Mouse (Mus musculus) spleen, embryonic (tissue): ENCODE measurements around the gene Acss3.

ENCODE experiments used
- CTCF ChIA-PET: fragments of 350-600 bp; sonication (Branson Sonifier 250); formaldehyde crosslinking; loops from one replicate; lab custom pipeline; 2022; lab: Charles Lee

The Acss3 gene

DNA sequence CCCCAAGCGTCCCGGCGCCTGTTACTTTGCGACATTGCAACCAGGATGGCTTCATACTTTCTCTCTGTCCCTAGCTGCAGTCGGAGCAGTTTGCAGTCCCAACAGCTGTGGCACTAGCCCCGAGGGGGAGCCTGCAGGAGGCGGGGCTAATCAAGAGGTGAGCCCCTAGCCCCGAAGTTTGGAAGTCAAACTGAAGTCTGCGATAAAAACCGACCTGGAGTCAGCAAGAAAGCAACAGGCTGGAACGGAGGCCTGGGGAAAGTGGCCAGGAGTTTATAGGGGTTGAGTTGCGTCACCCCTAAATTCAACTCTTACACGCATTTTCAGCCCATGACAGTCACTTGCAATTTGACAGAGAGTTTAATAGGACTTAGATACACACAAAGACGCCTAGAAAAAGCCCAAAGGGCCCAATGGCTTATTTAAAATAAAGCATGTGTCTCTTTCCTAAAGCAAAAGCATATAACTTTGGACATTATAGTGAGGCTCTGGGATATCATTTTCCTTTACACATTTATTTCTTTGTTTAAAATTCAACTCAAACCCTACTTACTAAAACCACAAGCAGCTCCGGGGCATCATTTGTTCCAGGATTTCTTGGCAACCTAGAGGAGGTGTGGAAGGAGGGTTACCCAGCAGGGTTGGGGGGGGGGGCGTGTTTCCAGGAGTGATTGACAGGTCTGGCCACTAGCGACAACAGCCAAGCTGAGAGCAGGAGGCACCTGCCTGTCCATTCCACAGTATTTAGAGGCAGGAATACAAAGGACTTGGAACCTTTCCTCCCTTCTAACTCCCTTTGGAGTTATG lies at the start of gene Acss3:
Gene Acss3 (minus strand): TSS at position 140 of the 807 bp plus-strand sequence.
- CTCF ChIA-PET = no interaction called here

DNA sequence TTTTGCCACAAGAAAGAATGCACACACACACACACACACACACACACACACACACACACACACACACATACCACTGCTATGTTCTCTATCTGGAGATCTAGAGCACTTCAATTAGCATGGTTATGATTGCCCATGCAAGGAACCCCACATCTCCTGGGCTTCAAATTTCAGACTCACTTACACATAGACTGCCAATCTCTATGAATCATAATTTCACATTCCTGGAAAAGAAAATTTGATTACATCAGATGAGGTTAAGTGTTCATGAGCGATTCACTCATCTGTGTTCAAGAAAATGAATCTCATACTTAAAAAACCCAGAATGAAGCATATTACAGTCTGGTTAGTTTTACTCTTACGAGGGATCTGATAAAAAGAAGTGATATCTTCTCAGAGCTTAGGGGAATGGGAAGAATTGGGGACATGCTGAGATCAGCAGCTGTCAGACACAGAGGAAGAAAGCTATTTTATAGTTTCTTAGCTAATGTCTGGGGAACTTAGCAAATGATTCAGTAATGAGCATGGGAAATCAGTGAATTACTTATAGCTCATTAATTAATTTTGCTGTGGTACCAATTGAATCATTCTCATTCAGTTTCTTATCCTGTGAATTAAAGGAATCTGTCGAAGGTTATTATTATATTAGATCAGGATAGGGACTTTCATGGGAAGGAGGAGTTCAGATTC lies 48.7 kb upstream of the Acss3 start:
- CTCF ChIA-PET = no interaction called here

DNA sequence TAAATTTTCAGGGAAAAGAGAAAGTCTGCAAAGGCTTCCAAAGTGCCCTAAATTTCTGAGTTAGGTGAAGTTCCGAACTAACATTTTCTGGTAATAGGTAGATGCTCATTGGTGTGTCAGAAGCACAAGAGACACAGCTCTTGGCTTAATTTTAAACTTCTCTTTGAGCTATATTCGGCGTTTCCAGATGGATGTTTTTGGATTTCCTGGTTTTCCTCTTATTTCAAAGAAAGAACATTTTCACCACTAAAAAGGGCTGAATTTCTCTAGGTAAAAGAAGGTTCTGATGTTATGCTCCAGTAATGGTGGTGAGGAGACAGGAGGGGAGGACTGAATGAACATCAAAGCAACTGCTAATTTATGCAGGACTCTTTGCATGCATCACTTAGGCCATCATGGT lies 43.0 kb upstream of the Acss3 start:
- CTCF ChIA-PET = no interaction called here

- CTCF ChIA-PET = no interaction called here
These were observed 25.3 kb upstream of the Acss3 start for GRCm38 (mm10) chr10:107148759-107149158.

DNA sequence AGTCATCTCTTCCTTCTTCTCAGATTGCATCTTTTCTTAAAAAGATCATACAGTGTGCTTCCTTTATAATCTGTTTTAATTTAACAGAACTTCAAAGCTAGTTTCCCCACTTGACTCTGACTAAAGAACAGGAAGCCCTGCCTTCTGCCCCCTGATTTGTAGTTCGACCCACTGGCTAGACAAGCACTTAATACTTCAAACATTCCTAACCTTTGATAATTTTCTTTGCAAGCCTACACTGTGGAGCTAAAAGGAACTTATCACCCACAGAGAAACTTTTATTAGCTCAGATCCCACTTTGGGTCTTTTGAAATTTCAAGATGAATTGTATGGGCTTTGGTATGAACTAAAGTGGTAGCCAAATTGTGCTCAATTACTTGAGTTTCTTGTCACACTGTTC lies 20.5 kb upstream of the Acss3 start:
- CTCF ChIA-PET = no interaction called here

- CTCF ChIA-PET = no interaction called here
These were observed 19.4 kb upstream of the Acss3 start for GRCm38 (mm10) chr10:107142910-107143309.

GRCm38 (mm10) chr10:107122744-107123528 lies 532 bp downstream of the Acss3 start:
- CTCF ChIA-PET = no interaction called here

DNA sequence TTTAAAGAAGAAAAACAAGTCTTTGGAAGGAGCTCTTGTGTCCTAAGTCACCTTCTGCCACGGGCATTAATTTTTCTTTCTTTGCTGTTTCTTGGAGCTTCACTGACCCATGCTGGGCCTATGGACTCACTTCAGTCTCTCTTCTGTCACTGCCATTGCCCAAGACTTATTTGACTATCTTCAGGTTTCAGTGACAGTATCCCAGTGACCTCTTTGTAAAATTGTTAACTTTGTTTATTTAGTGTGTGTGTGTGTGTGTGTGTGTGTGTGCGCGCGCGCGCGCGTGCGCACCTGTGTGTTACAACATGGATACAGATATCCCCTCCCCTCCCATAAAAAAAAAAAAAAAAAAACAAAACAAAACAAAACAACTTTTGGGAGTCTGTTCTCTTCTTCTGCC lies 2.2 kb downstream of the Acss3 start:
- CTCF ChIA-PET = no interaction called here

- CTCF ChIA-PET = no interaction called here
These were observed 4.3 kb downstream of the Acss3 start for GRCm38 (mm10) chr10:107119135-107119534.

GRCm38 (mm10) chr10:107116709-107117267 lies 6.7 kb downstream of the Acss3 start:
- CTCF ChIA-PET = interaction anchor here (0.5 kb wide), 1 partner anchor 88 kb away, joined by 3 read pairs; no protein-coding TSS in a partner anchor

DNA sequence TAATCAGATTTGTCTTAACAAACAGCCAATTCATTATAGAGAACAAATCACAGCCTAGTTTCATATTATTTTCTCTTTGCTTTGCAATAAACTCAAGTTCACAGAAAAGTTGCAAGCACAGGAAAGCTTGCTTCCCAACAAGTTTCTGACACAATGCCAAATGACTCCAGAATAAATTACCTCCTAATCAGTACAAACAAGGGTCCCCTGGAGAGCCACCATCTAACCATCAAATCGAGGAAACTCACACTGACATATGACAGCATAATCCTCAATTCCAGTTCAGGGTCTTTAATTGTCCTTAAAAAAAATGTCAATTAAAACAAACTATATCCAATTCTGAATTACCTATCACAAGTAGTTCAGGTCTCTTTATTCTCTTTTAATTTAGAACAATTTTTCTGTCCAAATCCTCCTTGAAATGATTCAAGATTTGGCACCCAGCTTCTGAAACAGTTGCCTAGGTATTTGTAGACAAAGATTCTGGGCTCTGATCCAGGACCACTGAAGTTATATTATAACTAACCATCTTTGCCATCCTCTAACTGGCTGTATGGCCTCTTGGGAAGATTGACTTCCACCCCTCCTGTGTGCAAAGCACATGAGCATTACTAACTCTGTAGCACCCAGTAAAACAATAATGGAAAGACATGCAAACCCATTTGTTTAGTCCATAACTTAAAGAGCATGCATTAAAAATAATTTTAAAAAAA lies 7.4 kb downstream of the Acss3 start:
- CTCF ChIA-PET = interaction anchor here (0.5 kb wide), 1 partner anchor 87 kb away, joined by 3 read pairs; no protein-coding TSS in a partner anchor

DNA sequence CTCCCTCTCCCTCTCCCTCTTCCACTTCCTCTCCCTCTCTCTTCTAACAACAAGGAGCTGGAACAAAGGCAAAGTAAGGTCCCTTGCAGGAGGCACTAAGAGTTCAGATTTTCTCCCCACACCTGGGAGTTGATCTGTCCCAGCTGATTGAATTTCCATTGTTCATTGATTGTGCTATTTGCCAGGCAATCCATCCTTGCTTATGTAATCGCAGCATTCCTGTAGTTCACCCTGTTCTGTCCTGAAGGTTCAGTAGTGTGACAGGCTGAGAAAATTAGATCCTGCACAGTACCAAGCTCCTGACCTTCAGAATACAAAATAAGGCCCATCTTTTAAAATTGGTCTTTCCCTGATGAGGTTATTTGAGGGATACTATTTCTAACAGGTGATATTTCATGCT lies 8.3 kb downstream of the Acss3 start:
- CTCF ChIA-PET = no interaction called here

DNA sequence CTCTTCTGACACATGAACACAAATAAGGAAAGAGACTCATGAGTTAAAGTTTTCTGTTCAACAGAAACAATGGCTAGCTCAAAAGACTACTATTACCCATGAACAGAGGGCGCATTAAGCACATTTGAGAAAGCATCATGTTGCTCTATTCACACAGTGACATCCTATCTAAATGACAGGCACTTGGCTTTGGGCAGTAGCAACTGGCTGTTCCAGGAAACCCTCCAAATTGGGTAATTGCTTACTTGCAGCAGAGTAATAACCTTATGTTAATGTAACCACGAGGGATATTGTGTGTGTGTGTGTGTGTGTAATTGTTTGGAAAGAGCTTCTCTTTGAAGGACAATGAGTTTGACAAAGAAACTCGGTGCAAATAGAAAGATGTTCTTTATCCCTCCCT lies 29.0 kb downstream of the Acss3 start:
- CTCF ChIA-PET = no interaction called here

GRCm38 (mm10) chr10:107053846-107054624 lies 69.4 kb downstream of the Acss3 start:
- CTCF ChIA-PET = no interaction called here

DNA sequence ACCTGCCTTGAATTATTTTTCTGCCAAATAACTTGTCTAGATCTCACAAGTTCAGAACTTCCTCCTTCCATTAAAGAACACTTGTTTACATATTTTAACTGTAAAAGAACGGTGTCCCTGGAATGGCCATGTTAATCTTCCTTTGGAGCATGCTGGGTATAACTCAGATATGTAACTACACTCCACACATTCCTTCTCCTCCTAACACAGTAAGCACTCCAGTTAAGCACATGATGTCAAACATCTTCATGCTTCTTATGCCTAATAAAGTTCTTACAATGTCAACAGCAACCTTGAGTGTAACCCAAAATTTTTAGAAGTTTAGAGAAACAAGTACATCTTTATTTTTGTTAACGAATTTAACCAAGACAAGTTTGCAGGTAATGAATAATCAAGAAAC lies 73.0 kb downstream of the Acss3 start:
- CTCF ChIA-PET = no interaction called here

DNA sequence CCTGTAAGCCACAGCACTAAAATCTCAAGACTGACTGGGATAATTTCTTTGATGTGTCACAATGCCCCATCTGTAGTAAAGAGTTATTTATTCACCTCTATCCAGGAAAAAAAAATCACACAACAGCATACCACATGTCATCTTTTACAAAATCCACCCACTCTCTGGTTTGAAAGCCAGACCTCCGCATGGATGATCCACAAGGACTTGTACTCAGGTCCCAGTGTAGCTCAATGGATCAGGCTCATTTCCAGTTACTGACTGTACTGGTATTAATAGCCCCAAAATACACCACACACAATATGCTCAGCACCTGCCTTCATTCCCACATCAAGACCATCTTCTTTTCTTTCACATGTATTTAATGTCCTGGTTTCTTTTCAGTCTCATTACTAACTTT lies 80.8 kb downstream of the Acss3 start:
- CTCF ChIA-PET = no interaction called here

- CTCF ChIA-PET = no interaction called here
These were observed 82.6 kb downstream of the Acss3 start for GRCm38 (mm10) chr10:107040837-107041236.

DNA sequence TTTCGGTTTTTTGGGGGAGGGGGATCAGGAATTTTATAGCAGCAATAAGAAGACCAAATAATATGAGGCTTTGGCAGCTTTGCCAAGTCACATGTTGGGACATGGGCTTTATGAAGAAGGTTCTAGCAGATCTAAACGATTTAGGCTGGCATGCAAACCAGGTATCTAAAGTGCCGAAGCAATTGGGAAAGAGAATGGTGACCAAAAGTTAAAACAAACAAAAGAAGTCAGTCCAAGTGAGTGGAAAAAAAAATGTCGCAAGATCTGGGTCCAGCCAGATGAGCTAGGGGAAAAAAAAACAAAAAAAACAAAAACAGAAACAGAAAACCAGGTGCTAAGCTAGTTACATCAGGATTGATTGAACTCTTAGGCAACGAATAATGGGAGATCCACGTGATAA lies 83.1 kb downstream of the Acss3 start:
- CTCF ChIA-PET = no interaction called here

GRCm38 (mm10) chr10:107039211-107039610 lies 84.3 kb downstream of the Acss3 start:
- CTCF ChIA-PET = no interaction called here

- CTCF ChIA-PET = no interaction called here
These were observed 99.2 kb downstream of the Acss3 start for GRCm38 (mm10) chr10:107024254-107024653.
